Mouse (Mus musculus) heart, adult 11 months (tissue): ENCODE measurements around the gene Spata31d1a.
"Not testable (repeated sequence)": the region's sequence is repeated elsewhere in the genome, so short reads cannot be mapped to it uniquely, and the experiment has no call there.

ENCODE experiments used
- DNase-seq: peaks from one replicate; pipeline ENCODE4 v3.0.0; 2022

Gene Spata31d1a

GRCm38 (mm10) chr13:59710230-59710629, at the start of gene Spata31d1a:
Gene Spata31d1a, minus strand, starts transcription at chr13:59710330.
- no peak for DNase-seq

- DNase-seq, result peak; percentile 93
Observed at GRCm38 (mm10) chr13:59756906-59757305, 46.8 kb upstream of the Spata31d1a start.

- no peak for DNase-seq
Observed at GRCm38 (mm10) chr13:59750310-59750709, 40.2 kb upstream of the Spata31d1a start.

GRCm38 (mm10) chr13:59746711-59747110, 36.6 kb upstream of the Spata31d1a start, which contains the start of gene 1700014D04Rik:
Gene 1700014D04Rik, minus strand, starts transcription at chr13:59746752.
- no peak for DNase-seq

GRCm38 (mm10) chr13:59746164-59746563, 36.0 kb upstream of the Spata31d1a start:
- no peak for DNase-seq

GRCm38 (mm10) chr13:59745462-59745861, 35.3 kb upstream of the Spata31d1a start:
- DNase-seq, result no peak

- no peak for DNase-seq
Observed at GRCm38 (mm10) chr13:59741697-59742096, 31.6 kb upstream of the Spata31d1a start.

- DNase-seq, result peak; percentile 96
Observed at GRCm38 (mm10) chr13:59741096-59741495, 31.0 kb upstream of the Spata31d1a start.

GRCm38 (mm10) chr13:59739397-59739796, 29.3 kb upstream of the Spata31d1a start:
- no peak for DNase-seq

- DNase-seq, result no peak
Observed at GRCm38 (mm10) chr13:59738455-59738854, 28.3 kb upstream of the Spata31d1a start.

- DNase-seq, result no peak
Observed at GRCm38 (mm10) chr13:59735190-59735589, 25.1 kb upstream of the Spata31d1a start.

GRCm38 (mm10) chr13:59734347-59734746, 24.2 kb upstream of the Spata31d1a start:
- peak; percentile 91 for DNase-seq

GRCm38 (mm10) chr13:59733936-59734335, 23.8 kb upstream of the Spata31d1a start:
- no peak for DNase-seq

- no peak for DNase-seq
Observed at GRCm38 (mm10) chr13:59731652-59732051, 21.5 kb upstream of the Spata31d1a start, which contains the start of gene Spata31d1d. Gene Spata31d1d, minus strand, starts transcription at chr13:59731752.

- DNase-seq, result peak; percentile 96
Observed at GRCm38 (mm10) chr13:59728378-59729093, 18.4 kb upstream of the Spata31d1a start.

GRCm38 (mm10) chr13:59726139-59726867, 16.2 kb upstream of the Spata31d1a start:
- no peak for DNase-seq

GRCm38 (mm10) chr13:59722089-59722488, 12.0 kb upstream of the Spata31d1a start:
- not testable (repeated sequence) for DNase-seq

GRCm38 (mm10) chr13:59719475-59719874, 9.3 kb upstream of the Spata31d1a start:
- no peak for DNase-seq

- DNase-seq, result peak; percentile 97
Observed at GRCm38 (mm10) chr13:59718857-59719440, 8.8 kb upstream of the Spata31d1a start.

GRCm38 (mm10) chr13:59713710-59714109, 3.6 kb upstream of the Spata31d1a start:
- no peak for DNase-seq

- DNase-seq, result not testable (repeated sequence)
Observed at GRCm38 (mm10) chr13:59711984-59712383, 1.9 kb upstream of the Spata31d1a start, which contains the start of gene Spata31d1b. Gene Spata31d1b, plus strand, starts transcription at chr13:59712284.

- DNase-seq, result peak; percentile 93
Observed at GRCm38 (mm10) chr13:59704562-59704961, 5.6 kb downstream of the Spata31d1a start.

- DNase-seq, result no peak
Observed at GRCm38 (mm10) chr13:59703514-59703913, 6.6 kb downstream of the Spata31d1a start.
